Mouse (Mus musculus) hindbrain, embryonic 11.5 days (tissue): ENCODE measurements around the gene Pex5. TPM values are rescaled to one million over a fixed set of nuclear protein-coding genes. Genes with fewer than 3 reads are reported as not detected.
"Not testable (repeated sequence)": the region's sequence is repeated elsewhere in the genome, so short reads cannot be mapped to it uniquely, and the experiment has no call there.

Experiments used
- ATAC-seq: fragments of 200-750 bp; cut with Nextera tagmentation; 2 replicates; pipeline ENCODE4 v1.8.0; 2017; ENCODE audit warnings: mild to moderate bottlenecking, moderate TSS enrichment, moderate library complexity; ENCODE audit not compliant: low FRiP score
- DNase-seq: peaks from one replicate; pipeline ENCODE4 v3.0.0-alpha.2; 2015; ENCODE audit warnings: low spot score
- H3K27ac ChIP-seq: fragments of 300-500 bp; sonication (generic); 2 replicates; pipeline ENCODE4 v1.5.1; 2014; ENCODE audit warnings: mild to moderate bottlenecking, low read depth, low read length
- H3K27me3 ChIP-seq: fragments of 300-500 bp; sonication (generic); 2 replicates; pipeline ENCODE4 v1.6.1; 2014; ENCODE audit warnings: mild to moderate bottlenecking, low read length, moderate library complexity, mixed read lengths; ENCODE audit not compliant: control insufficient read depth, insufficient read depth
- H3K36me3 ChIP-seq: fragments of 300-500 bp; sonication (generic); 2 replicates; pipeline ENCODE4 v1.6.1; 2014; ENCODE audit warnings: mild to moderate bottlenecking, low read length, moderate library complexity, mixed read lengths; ENCODE audit not compliant: control insufficient read depth, insufficient read depth
- H3K4me1 ChIP-seq: fragments of 300-500 bp; sonication (generic); replicated peaks from 2 replicates; pipeline ENCODE4 v1.6.1; 2014; ENCODE audit warnings: low read length, mixed read lengths; ENCODE audit not compliant: control insufficient read depth, insufficient read depth
- H3K4me2 ChIP-seq: fragments of 300-500 bp; sonication (generic); replicated peaks from 2 replicates; pipeline ENCODE4 v1.6.1; 2014; ENCODE audit warnings: mild to moderate bottlenecking, low read depth, low read length
- H3K4me3 ChIP-seq: fragments of 300-500 bp; sonication (generic); 2 replicates; pipeline ENCODE4 v1.5.1; 2014; ENCODE audit warnings: low read depth, low read length
- H3K9ac ChIP-seq: fragments of 300-500 bp; sonication (generic); 2 replicates; pipeline ENCODE4 v1.6.1; 2014; ENCODE audit warnings: low read depth, low read length
- H3K9me3 ChIP-seq: fragments of 300-500 bp; sonication (generic); 2 replicates; pipeline ENCODE4 v1.6.1; 2016; ENCODE audit warnings: low read length; ENCODE audit not compliant: control insufficient read depth
- WGBS: fragments of 180-500 bp; shearing (Covaris S2); extraction: QIAGEN DNeasy Blood & Tissue Kit; methylation state at CpG from one replicate; pipeline ENCODE4 v1.1.7; 2014; 5-methylcytosine and 5-hydroxymethylcytosine counted together
- polyA plus RNA-seq: library from polyadenylated mRNA; unstranded; fragments of >200 nt; fragmentation: Nextera tagmentation; extraction: Ambion mirVana; gene quantifications from 2 replicates; pipeline ENCODE4 v1.2.1, GENCODE M21; 2014

Gene Pex5
- polyA plus RNA-seq, 1 experiment from 2014 or later, result 35.1 TPM

GRCm38 (mm10) chr6:124399738-124400137 lies 15.1 kb downstream of the Pex5 start:
- no peaks in the 10 kb centered on the region for H3K27me3 ChIP-seq
- H3K36me3 ChIP-seq, result peaks cover 29% of the 10 kb centered on the region
- WGBS, result 93% methylated on average over 6 of the region's 6 CpGs

GRCm38 (mm10) chr6:124394991-124395390 lies 19.9 kb downstream of the Pex5 start:
- 95% methylated on average over 3 of the region's 3 CpGs for WGBS

More at GRCm38 (mm10) chr6:124399738-124400137, 15.1 kb downstream of the Pex5 start:
- Histone ChIP-seq H3K4me2 (no peak overlapping the region), H3K9ac (no peak overlapping the region), H3K4me3 (no peak overlapping the region), H3K4me1 (no peaks in the 10 kb centered on the region), H3K9me3 (no peaks in the 10 kb centered on the region), H3K27ac (no peak overlapping the region)
- DNase-seq, result no peak
- ATAC-seq, result no peak

GRCm38 (mm10) chr6:124380142-124380541 lies 34.7 kb downstream of the Pex5 start:
- no peak for ATAC-seq

More at GRCm38 (mm10) chr6:124394991-124395390, 19.9 kb downstream of the Pex5 start:
- not testable (repeated sequence) for DNase-seq, ATAC-seq, H3K27me3 ChIP-seq, H3K4me1 ChIP-seq, H3K4me3 ChIP-seq, H3K4me2 ChIP-seq, H3K9me3 ChIP-seq, H3K9ac ChIP-seq, H3K27ac ChIP-seq
- H3K36me3 ChIP-seq, result peaks cover 16% of the 10 kb centered on the region; the same call in 1 of the 2 replicates

GRCm38 (mm10) chr6:124379331-124379730 lies 35.5 kb downstream of the Pex5 start:
- no peak overlapping the region for H3K4me3 ChIP-seq
- ATAC-seq (no peak), DNase-seq (peak; percentile 65)
- H3K27ac ChIP-seq, result no peak overlapping the region
- no peaks in the 10 kb centered on the region for H3K36me3 ChIP-seq
- H3K9me3 ChIP-seq, result no peaks in the 10 kb centered on the region
- no peak overlapping the region for H3K9ac ChIP-seq
- 34% methylated on average over 10 of the region's 10 CpGs for WGBS
- no peak overlapping the region for H3K4me2 ChIP-seq
- no peaks in the 10 kb centered on the region for H3K27me3 ChIP-seq
- no peaks in the 10 kb centered on the region for H3K4me1 ChIP-seq

More at GRCm38 (mm10) chr6:124380142-124380541, 34.7 kb downstream of the Pex5 start:
- Histone ChIP-seq H3K4me2 (no peak overlapping the region), H3K9ac (no peak overlapping the region), H3K9me3 (no peaks in the 10 kb centered on the region), H3K27ac (no peak overlapping the region), H3K4me3 (no peak overlapping the region), H3K36me3 (no peaks in the 10 kb centered on the region), H3K4me1 (no peaks in the 10 kb centered on the region), H3K27me3 (no peaks in the 10 kb centered on the region)
- no peak for DNase-seq
- WGBS, result 60% methylated on average over 5 of the region's 5 CpGs

GRCm38 (mm10) chr6:124377494-124378255 lies 37.2 kb downstream of the Pex5 start:
- Histone ChIP-seq H3K4me1 (no peaks in the 10 kb centered on the region), H3K4me2 (no peak overlapping the region), H3K9ac (no peak overlapping the region), H3K4me3 (no peak overlapping the region), H3K9me3 (no peaks in the 10 kb centered on the region), H3K27ac (no peak overlapping the region), H3K27me3 (no peaks in the 10 kb centered on the region), H3K36me3 (no peaks in the 10 kb centered on the region)
- ATAC-seq, result no peak
- DNase-seq, result no peak
- 75% methylated on average over 4 of the region's 4 CpGs for WGBS

- Histone ChIP-seq H3K4me3 (no peak overlapping the region), H3K36me3 (no peaks in the 10 kb centered on the region), H3K9me3 (no peaks in the 10 kb centered on the region), H3K4me2 (no peak overlapping the region), H3K27ac (no peak overlapping the region), H3K4me1 (no peaks in the 10 kb centered on the region), H3K9ac (no peak overlapping the region), H3K27me3 (no peaks in the 10 kb centered on the region)
- no peak for DNase-seq
- ATAC-seq, result no peak
- 88% methylated on average over 5 of the region's 5 CpGs for WGBS
Measured at GRCm38 (mm10) chr6:124376311-124376710, 38.6 kb downstream of the Pex5 start.

- Histone ChIP-seq H3K27me3 (no peaks in the 10 kb centered on the region), H3K9me3 (no peaks in the 10 kb centered on the region), H3K4me2 (no peak overlapping the region), H3K36me3 (no peaks in the 10 kb centered on the region), H3K27ac (no peak overlapping the region), H3K4me3 (no peak overlapping the region), H3K4me1 (no peaks in the 10 kb centered on the region), H3K9ac (no peak overlapping the region)
- 87% methylated on average over 11 of the region's 11 CpGs for WGBS
- ATAC-seq (no peak), DNase-seq (no peak)
Measured at GRCm38 (mm10) chr6:124375435-124375884, 39.4 kb downstream of the Pex5 start.

- Histone ChIP-seq H3K4me3 (no peak overlapping the region), H3K36me3 (no peaks in the 10 kb centered on the region), H3K4me2 (no peak overlapping the region), H3K27me3 (no peaks in the 10 kb centered on the region), H3K9ac (no peak overlapping the region), H3K9me3 (no peaks in the 10 kb centered on the region), H3K27ac (no peak overlapping the region), H3K4me1 (no peaks in the 10 kb centered on the region)
- WGBS, result 81% methylated on average over 4 of the region's 4 CpGs
- ATAC-seq (no peak), DNase-seq (no peak)
Measured at GRCm38 (mm10) chr6:124374683-124375082, 40.2 kb downstream of the Pex5 start.

GRCm38 (mm10) chr6:124373584-124374206 lies 41.2 kb downstream of the Pex5 start:
- H3K4me1 ChIP-seq, result no peaks in the 10 kb centered on the region
- WGBS, result 90% methylated on average over 6 of the region's 6 CpGs

More at GRCm38 (mm10) chr6:124373584-124374206, 41.2 kb downstream of the Pex5 start:
- H3K9me3 ChIP-seq, result no peaks in the 10 kb centered on the region
- H3K27ac ChIP-seq, result no peak overlapping the region
- DNase-seq, result no peak
- no peak for ATAC-seq
- H3K9ac ChIP-seq, result no peak overlapping the region
- no peaks in the 10 kb centered on the region for H3K27me3 ChIP-seq
- H3K36me3 ChIP-seq, result no peaks in the 10 kb centered on the region
- H3K4me2 ChIP-seq, result no peak overlapping the region
- H3K4me3 ChIP-seq, result no peak overlapping the region
